Mouse (Mus musculus) heart, embryonic 12.5 days (tissue): Measurements from ENCODE around the gene Lmna. TPM values are rescaled to one million over a fixed set of nuclear protein-coding genes. Genes with fewer than 3 reads are reported as not detected.

Experiments used
- ATAC-seq: fragments of 200-750 bp; cut with Nextera tagmentation; 2 replicates; pipeline ENCODE4 v1.8.0; 2017; ENCODE audit warnings: moderate TSS enrichment, moderate library complexity; ENCODE audit not compliant: insufficient number of reproducible peaks, low FRiP score
- H3K27ac ChIP-seq: fragments of 300-500 bp; sonication (generic); 2 replicates; pipeline ENCODE4 v1.5.1; 2016; ENCODE audit warnings: mild to moderate bottlenecking, moderate library complexity; ENCODE audit not compliant: poor library complexity, severe bottlenecking
- H3K27me3 ChIP-seq: fragments of 300-500 bp; sonication (generic); replicated peaks from 2 replicates; pipeline ENCODE4 v1.6.1; 2016; ENCODE audit warnings: mild to moderate bottlenecking, moderate library complexity
- H3K36me3 ChIP-seq: fragments of 300-500 bp; sonication (generic); 2 replicates; pipeline ENCODE4 v1.6.1; 2016; ENCODE audit warnings: mild to moderate bottlenecking, moderate library complexity
- H3K4me1 ChIP-seq: fragments of 300-500 bp; sonication (generic); replicated peaks from 2 replicates; pipeline ENCODE4 v1.6.1; 2016; ENCODE audit warnings: mild to moderate bottlenecking
- H3K4me2 ChIP-seq: fragments of 300-500 bp; sonication (generic); 2 replicates; pipeline ENCODE4 v1.6.1; 2016; ENCODE audit warnings: mild to moderate bottlenecking, moderate library complexity
- H3K4me3 ChIP-seq: fragments of 300-500 bp; sonication (generic); 2 replicates; pipeline ENCODE4 v1.5.1; 2016; ENCODE audit warnings: mild to moderate bottlenecking
- H3K9ac ChIP-seq: fragments of 300-500 bp; sonication (generic); 2 replicates; pipeline ENCODE4 v1.6.1; 2016; ENCODE audit warnings: mild to moderate bottlenecking, moderate library complexity
- H3K9me3 ChIP-seq: fragments of 300-500 bp; sonication (generic); replicated peaks from 2 replicates; pipeline ENCODE4 v1.6.1; 2016; ENCODE audit warnings: mild to moderate bottlenecking, moderate library complexity
- WGBS: fragments of 180-500 bp; shearing (Covaris S2); methylation state at CpG from one replicate; pipeline ENCODE4 v1.1.7; 2016; 5-methylcytosine and 5-hydroxymethylcytosine counted together
- polyA plus RNA-seq: library from polyadenylated mRNA; unstranded; fragments of >200 nt; fragmentation: Nextera tagmentation; extraction: Ambion mirVana; gene quantifications from 2 replicates; pipeline ENCODE4 v1.2.1, GENCODE M21; 2016

The Lmna gene
- polyA plus RNA-seq, 1 experiment from 2014 or later, result 108 TPM

DNA sequence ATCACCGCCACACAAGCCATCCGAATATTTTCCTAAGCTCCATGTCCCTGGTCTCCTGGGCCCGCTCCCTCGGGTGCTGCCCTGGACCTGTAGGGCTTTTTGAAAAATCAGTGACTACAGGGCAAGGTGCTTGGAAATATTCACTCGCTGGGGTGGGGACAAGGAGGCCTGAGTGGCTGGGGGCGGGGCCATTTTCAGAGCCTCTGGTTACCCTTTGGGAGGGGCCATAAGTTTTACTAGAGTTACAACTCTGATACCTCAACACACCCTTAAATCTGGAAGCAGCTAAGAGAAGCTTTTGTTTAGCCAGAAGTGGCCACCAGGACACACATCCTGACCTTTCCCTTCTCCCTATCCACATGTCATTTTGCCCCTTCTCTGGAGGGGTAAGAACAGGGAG, 27.4 kb upstream of the Lmna start:
- H3K27ac ChIP-seq, result no peak overlapping the region
- no peaks in the 10 kb centered on the region for H3K27me3 ChIP-seq
- 68% methylated on average over 6 of the region's 6 CpGs for whole genome bisulfite sequencing
- H3K36me3 ChIP-seq, result peaks cover 46% of the 10 kb centered on the region
- H3K4me1 ChIP-seq, result peaks cover 70% of the 10 kb centered on the region
- H3K9me3 ChIP-seq, result no peaks in the 10 kb centered on the region
- H3K9ac ChIP-seq, result peak overlapping the region; percentile 97; the same call in 1 of the 2 replicates
- H3K4me3 ChIP-seq, result peak overlapping the region; percentile 38
- no peak for ATAC-seq
- H3K4me2 ChIP-seq, result peak overlapping the region; percentile 88

DNA sequence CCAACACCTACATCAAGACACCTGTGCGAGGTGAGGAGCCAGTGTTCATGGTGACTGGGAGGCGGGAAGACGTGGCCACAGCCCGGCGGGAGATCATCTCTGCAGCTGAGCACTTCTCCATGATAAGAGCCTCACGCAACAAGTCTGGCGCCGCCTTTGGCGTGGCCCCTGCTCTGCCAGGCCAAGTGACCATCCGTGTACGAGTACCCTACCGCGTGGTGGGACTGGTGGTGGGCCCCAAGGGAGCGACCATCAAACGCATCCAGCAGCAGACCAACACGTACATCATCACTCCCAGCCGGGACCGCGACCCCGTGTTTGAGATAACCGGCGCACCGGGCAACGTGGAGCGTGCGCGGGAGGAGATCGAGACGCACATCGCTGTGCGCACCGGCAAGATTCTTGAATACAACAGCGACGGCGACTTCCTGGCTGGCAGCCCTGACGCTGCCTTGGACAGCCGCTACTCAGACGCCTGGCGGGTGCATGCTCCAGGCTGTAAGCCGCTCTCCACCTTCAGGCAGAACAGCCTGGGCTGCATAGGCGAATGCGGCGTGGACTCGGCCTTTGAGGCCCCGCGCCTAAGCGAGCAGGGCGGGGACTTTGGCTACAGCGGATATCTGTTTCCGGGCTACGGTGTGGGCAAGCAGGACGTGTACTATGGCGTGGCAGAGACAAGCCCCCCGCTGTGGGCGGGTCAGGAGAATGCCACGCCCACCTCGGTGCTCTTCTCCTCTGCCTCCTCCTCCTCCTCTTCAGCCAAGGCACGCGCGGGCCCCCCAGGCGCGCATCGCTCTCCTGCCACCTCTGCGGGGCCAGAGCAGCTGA, 26.6 kb upstream of the Lmna start:
- Histone ChIP-seq H3K9me3 (no peaks in the 10 kb centered on the region), H3K4me3 (peak overlapping the region; percentile 38), H3K27me3 (no peaks in the 10 kb centered on the region), H3K36me3 (peaks cover 46% of the 10 kb centered on the region), H3K4me1 (peaks cover 70% of the 10 kb centered on the region), H3K27ac (peak overlapping the region; percentile 49; the same call in 1 of the 2 replicates), H3K4me2 (peak overlapping the region; percentile 88), H3K9ac (peak overlapping the region; percentile 97)
- ATAC-seq, result peak; percentile 56
- WGBS, result 4% methylated on average over 60 of the region's 64 CpGs

- Histone ChIP-seq H3K36me3 (peaks cover 43% of the 10 kb centered on the region), H3K9me3 (no peaks in the 10 kb centered on the region), H3K27me3 (no peaks in the 10 kb centered on the region), H3K4me2 (peak overlapping the region; percentile 88), H3K4me3 (peak overlapping the region; percentile 83), H3K4me1 (peaks cover 68% of the 10 kb centered on the region), H3K27ac (0 out of 2 replicates have a peak overlapping the region, but pooled peaks have one; percentile 23), H3K9ac (peak overlapping the region; percentile 97)
- 65% methylated on average over 4 of the region's 4 CpGs for WGBS
- ATAC-seq, result no peak
Measured at GRCm38 (mm10) chr3:88535527-88535926, 25.8 kb upstream of the Lmna start.

GRCm38 (mm10) chr3:88535005-88535404, 25.2 kb upstream of the Lmna start:
- Histone ChIP-seq H3K4me2 (peak overlapping the region; percentile 88), H3K27ac (peak overlapping the region; percentile 23; the same call in 1 of the 2 replicates), H3K9me3 (no peaks in the 10 kb centered on the region), H3K4me1 (peaks cover 68% of the 10 kb centered on the region), H3K4me3 (peak overlapping the region; percentile 83), H3K27me3 (no peaks in the 10 kb centered on the region), H3K9ac (peak overlapping the region; percentile 97), H3K36me3 (peaks cover 38% of the 10 kb centered on the region)
- WGBS, result 37% methylated on average over 3 of the region's 3 CpGs
- ATAC-seq, result no peak

DNA sequence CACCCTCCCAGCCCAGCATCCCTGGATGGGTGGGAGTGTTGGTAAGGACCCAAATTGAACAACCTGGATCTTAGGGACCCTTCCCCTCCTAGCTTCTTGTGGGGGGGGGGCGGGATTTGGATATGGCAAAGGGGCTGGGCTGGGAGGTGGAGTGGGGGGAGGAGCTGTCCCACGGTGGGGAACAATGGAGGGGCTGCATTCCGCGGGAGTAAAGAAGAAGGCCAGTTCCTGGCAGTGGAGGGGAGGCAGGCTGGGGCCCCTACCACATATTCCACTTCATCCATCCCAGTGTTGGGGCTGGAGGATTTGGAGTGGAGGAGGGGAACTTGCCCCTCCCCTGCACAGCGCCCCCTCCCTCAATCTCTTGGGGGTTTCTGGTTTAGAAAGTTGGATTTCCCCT, 23.9 kb upstream of the Lmna start:
- Histone ChIP-seq H3K9me3 (no peaks in the 10 kb centered on the region), H3K27ac (peak overlapping the region; percentile 95), H3K4me3 (peak overlapping the region; percentile 83), H3K4me1 (peaks cover 72% of the 10 kb centered on the region), H3K27me3 (no peaks in the 10 kb centered on the region), H3K9ac (peak overlapping the region; percentile 97), H3K36me3 (peaks cover 32% of the 10 kb centered on the region), H3K4me2 (peak overlapping the region; percentile 88)
- no peak for ATAC-seq
- 6% methylated on average over 5 of the region's 5 CpGs for whole genome bisulfite sequencing

- WGBS, result under 1% methylated on average over 39 of the region's 40 CpGs
- no peaks in the 10 kb centered on the region for H3K27me3 ChIP-seq
- H3K27ac ChIP-seq, result peak overlapping the region; percentile 95
- peak overlapping the region; percentile 88 for H3K4me2 ChIP-seq
- H3K9me3 ChIP-seq, result no peaks in the 10 kb centered on the region
- H3K4me3 ChIP-seq, result peak overlapping the region; percentile 83
- H3K4me1 ChIP-seq, result peaks cover 70% of the 10 kb centered on the region
- ATAC-seq, result peak; percentile 6
- peak overlapping the region; percentile 97 for H3K9ac ChIP-seq
- peaks cover 24% of the 10 kb centered on the region for H3K36me3 ChIP-seq
Measured at GRCm38 (mm10) chr3:88532689-88533511, 23.1 kb upstream of the Lmna start.

GRCm38 (mm10) chr3:88532299-88532674, 22.5 kb upstream of the Lmna start, which contains the start of gene Mex3a:
Gene Mex3a, plus strand, starts transcription at chr3:88532395.
- no peak for ATAC-seq
- peak within 1 kb of the TSS; percentile 97 for H3K9ac ChIP-seq
- peak within 1 kb of the TSS; percentile 95 for H3K27ac ChIP-seq
- no peaks in the 10 kb centered on the region for H3K27me3 ChIP-seq
- H3K9me3 ChIP-seq, result no peaks in the 10 kb centered on the region
- H3K4me3 ChIP-seq, result peak within 1 kb of the TSS; percentile 83
- peaks cover 70% of the 10 kb centered on the region for H3K4me1 ChIP-seq
- WGBS, result 7% methylated on average over 24 of the region's 31 CpGs
- peak within 1 kb of the TSS; percentile 88 for H3K4me2 ChIP-seq
- H3K36me3 ChIP-seq, result peaks cover 18% of the 10 kb centered on the region

- peak overlapping the region; percentile 97 for H3K9ac ChIP-seq
- H3K4me3 ChIP-seq, result peak overlapping the region; percentile 83
- peak overlapping the region; percentile 95 for H3K27ac ChIP-seq
- H3K36me3 ChIP-seq, result peaks cover 11% of the 10 kb centered on the region
- peaks cover 68% of the 10 kb centered on the region for H3K4me1 ChIP-seq
- peak; percentile 81 for ATAC-seq
- H3K9me3 ChIP-seq, result no peaks in the 10 kb centered on the region
- no peaks in the 10 kb centered on the region for H3K27me3 ChIP-seq
- peak overlapping the region; percentile 88 for H3K4me2 ChIP-seq
- WGBS, result 1% methylated on average over 59 of the region's 63 CpGs
Measured at GRCm38 (mm10) chr3:88531348-88532298, 21.9 kb upstream of the Lmna start.

DNA sequence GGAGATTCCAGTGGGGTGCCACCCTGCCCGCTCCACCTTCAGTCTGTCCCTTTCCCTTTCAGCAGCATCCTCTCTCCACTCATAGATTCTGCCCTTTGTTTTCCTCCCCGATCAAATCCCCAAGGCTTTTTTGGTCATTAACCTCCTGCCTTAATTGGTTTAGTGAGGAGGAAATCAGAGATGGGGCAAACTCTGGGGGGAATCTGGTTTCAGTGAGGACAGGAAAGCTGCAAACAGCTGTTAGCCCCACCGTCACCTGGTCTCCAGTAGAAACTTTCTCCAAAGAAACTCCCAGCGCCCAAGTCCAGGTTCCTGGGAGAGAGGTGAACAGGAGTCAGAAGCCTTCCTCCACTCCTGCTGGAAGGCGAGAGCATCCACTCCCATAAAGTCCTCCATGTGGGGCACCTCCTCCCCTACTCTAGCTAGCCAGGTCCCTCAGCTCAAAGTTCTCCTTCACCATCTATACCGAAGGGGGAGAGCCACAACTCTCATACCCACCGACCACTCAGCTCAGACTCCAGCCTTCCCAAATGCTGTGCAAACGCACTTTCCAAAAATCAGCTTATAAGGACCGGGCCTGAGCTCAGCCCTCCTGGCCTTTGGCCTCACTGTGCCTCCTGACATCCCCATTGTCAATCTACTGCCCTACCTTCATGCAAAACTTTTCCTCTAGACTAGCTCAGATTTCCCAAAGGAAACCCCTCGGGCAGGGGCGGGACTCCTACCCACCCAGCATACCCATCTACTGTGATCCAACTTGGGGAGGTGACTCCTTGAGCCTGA, 20.5 kb upstream of the Lmna start:
- H3K27me3 ChIP-seq, result no peaks in the 10 kb centered on the region
- H3K4me1 ChIP-seq, result peaks cover 64% of the 10 kb centered on the region
- 24% methylated on average over 11 of the region's 11 CpGs for WGBS

More for the DNA sequence above, 20.5 kb upstream of the Lmna start:
- Histone ChIP-seq H3K9me3 (no peaks in the 10 kb centered on the region), H3K9ac (peak overlapping the region; percentile 54), H3K4me3 (peak overlapping the region; percentile 83), H3K36me3 (peaks cover 4% of the 10 kb centered on the region), H3K27ac (peak overlapping the region; percentile 95), H3K4me2 (peak overlapping the region; percentile 88)
- no peak for ATAC-seq
